Mouse (Mus musculus): Measurements from ENCODE around the gene Mapk7. TPM values are rescaled to one million over a fixed set of nuclear protein-coding genes. Genes with fewer than 3 reads are reported as not detected.

Gene Mapk7
- polyA plus RNA-seq, 1 experiment from 2014 or later: 7.4 TPM

GRCm38 (mm10) chr11:61449499-61450292, 44.5 kb downstream of the Mapk7 start:
- no peaks in the 10 kb centered on the region for H3K36me3 ChIP-seq (replicated peaks)
- H3K27ac ChIP-seq (replicated peaks): no peak overlapping the region
- no peak overlapping the region for H3K4me3 ChIP-seq (replicated peaks)
- H3K9ac ChIP-seq: no peak overlapping the region
- 51% methylated on average over 24 of the region's 24 CpGs for WGBS (ENCODE audit: insufficient replicate concordance)
- ATAC-seq (ENCODE audit: insufficient read depth): no peak
- H3K9me3 ChIP-seq (replicated peaks): no peaks in the 10 kb centered on the region
- no peaks in the 10 kb centered on the region for H3K4me1 ChIP-seq (replicated peaks)
- H3K27me3 ChIP-seq: peaks cover 29% of the 10 kb centered on the region
- no peak overlapping the region for H3K4me2 ChIP-seq

GRCm38 (mm10) chr11:61448599-61449225, 45.5 kb downstream of the Mapk7 start:
- peaks cover 23% of the 10 kb centered on the region for H3K27me3 ChIP-seq
- no peak overlapping the region for H3K4me2 ChIP-seq
- no peaks in the 10 kb centered on the region for H3K36me3 ChIP-seq (replicated peaks)
- WGBS (ENCODE audit: insufficient replicate concordance): 69% methylated on average over 9 of the region's 9 CpGs
- H3K4me3 ChIP-seq (replicated peaks): no peak overlapping the region
- no peaks in the 10 kb centered on the region for H3K4me1 ChIP-seq (replicated peaks)
- H3K9ac ChIP-seq: no peak overlapping the region
- no peak overlapping the region for H3K27ac ChIP-seq (replicated peaks)
- no peak for ATAC-seq (ENCODE audit: insufficient read depth)
- no peaks in the 10 kb centered on the region for H3K9me3 ChIP-seq (replicated peaks)

GRCm38 (mm10) chr11:61448041-61448440, 46.2 kb downstream of the Mapk7 start:
- no peaks in the 10 kb centered on the region for H3K36me3 ChIP-seq (replicated peaks)
- no peak overlapping the region for H3K4me3 ChIP-seq (replicated peaks)
- no peak overlapping the region for H3K27ac ChIP-seq (replicated peaks)
- WGBS (ENCODE audit: insufficient replicate concordance): 60% methylated on average over 5 of the region's 5 CpGs
- H3K9me3 ChIP-seq (replicated peaks): no peaks in the 10 kb centered on the region
- no peak for ATAC-seq (ENCODE audit: insufficient read depth)
- peaks cover 16% of the 10 kb centered on the region for H3K27me3 ChIP-seq
- no peak overlapping the region for H3K4me2 ChIP-seq
- H3K9ac ChIP-seq: no peak overlapping the region
- no peaks in the 10 kb centered on the region for H3K4me1 ChIP-seq (replicated peaks)

- no peak for ATAC-seq (ENCODE audit: insufficient read depth)
- Histone ChIP-seq H3K4me1 (replicated peaks) (no peaks in the 10 kb centered on the region), H3K36me3 (replicated peaks) (no peaks in the 10 kb centered on the region), H3K9ac (no peak overlapping the region), H3K4me2 (no peak overlapping the region), H3K4me3 (replicated peaks) (no peak overlapping the region), H3K9me3 (replicated peaks) (no peaks in the 10 kb centered on the region), H3K27me3 (peaks cover 10% of the 10 kb centered on the region), H3K27ac (replicated peaks) (no peak overlapping the region)
- 53% methylated on average over 8 of the region's 8 CpGs for WGBS (ENCODE audit: insufficient replicate concordance)
These were observed 46.9 kb downstream of the Mapk7 start for GRCm38 (mm10) chr11:61447296-61447695.

- Histone ChIP-seq H3K36me3 (replicated peaks) (no peaks in the 10 kb centered on the region), H3K4me1 (replicated peaks) (no peaks in the 10 kb centered on the region), H3K9me3 (replicated peaks) (no peaks in the 10 kb centered on the region), H3K4me2 (no peak overlapping the region), H3K27ac (replicated peaks) (no peak overlapping the region), H3K4me3 (replicated peaks) (no peak overlapping the region), H3K9ac (no peak overlapping the region), H3K27me3 (no peaks in the 10 kb centered on the region)
- ATAC-seq (ENCODE audit: insufficient read depth): no peak
- WGBS (ENCODE audit: insufficient replicate concordance): 66% methylated on average over 6 of the region's 6 CpGs
These were observed 50.4 kb downstream of the Mapk7 start for GRCm38 (mm10) chr11:61443807-61444206.

GRCm38 (mm10) chr11:61441670-61442069, 52.5 kb downstream of the Mapk7 start:
- Histone ChIP-seq H3K27ac (replicated peaks) (no peak overlapping the region), H3K9ac (no peak overlapping the region), H3K9me3 (replicated peaks) (no peaks in the 10 kb centered on the region), H3K27me3 (no peaks in the 10 kb centered on the region), H3K4me1 (replicated peaks) (no peaks in the 10 kb centered on the region), H3K4me2 (no peak overlapping the region), H3K36me3 (replicated peaks) (no peaks in the 10 kb centered on the region), H3K4me3 (replicated peaks) (no peak overlapping the region)
- WGBS (ENCODE audit: insufficient replicate concordance): 66% methylated on average over 7 of the region's 7 CpGs
- ATAC-seq (ENCODE audit: insufficient read depth): no peak

- Histone ChIP-seq H3K27ac (replicated peaks) (no peak overlapping the region), H3K9ac (no peak overlapping the region), H3K9me3 (replicated peaks) (no peaks in the 10 kb centered on the region), H3K36me3 (replicated peaks) (no peaks in the 10 kb centered on the region), H3K27me3 (peaks cover 7% of the 10 kb centered on the region; the same call in 1 of the 2 replicates), H3K4me1 (replicated peaks) (no peaks in the 10 kb centered on the region), H3K4me3 (replicated peaks) (no peak overlapping the region), H3K4me2 (no peak overlapping the region)
- 70% methylated on average over 4 of the region's 4 CpGs for WGBS (ENCODE audit: insufficient replicate concordance)
- no peak for ATAC-seq (ENCODE audit: insufficient read depth)
These were observed 53.8 kb downstream of the Mapk7 start for GRCm38 (mm10) chr11:61440416-61440815.

- no peaks in the 10 kb centered on the region for H3K9me3 ChIP-seq (replicated peaks)
- H3K27ac ChIP-seq (replicated peaks): no peak overlapping the region
- 27% methylated on average over 3 of the region's 3 CpGs for whole genome bisulfite sequencing (ENCODE audit: insufficient replicate concordance)
- no peak for ATAC-seq (ENCODE audit: insufficient read depth)
- H3K36me3 ChIP-seq (replicated peaks): no peaks in the 10 kb centered on the region
- H3K27me3 ChIP-seq: peaks cover 7% of the 10 kb centered on the region; the same call in 1 of the 2 replicates
- H3K4me1 ChIP-seq (replicated peaks): no peaks in the 10 kb centered on the region
- H3K4me3 ChIP-seq (replicated peaks): no peak overlapping the region
- H3K9ac ChIP-seq: no peak overlapping the region
- no peak overlapping the region for H3K4me2 ChIP-seq
These were observed 55.0 kb downstream of the Mapk7 start for GRCm38 (mm10) chr11:61439170-61439569.

Other genes with a start within 250 kb of the Mapk7 start
- gene Aldh3a2, start 226.9 kb downstream of the Mapk7 start, polyA plus RNA-seq (2015; fragmentation: Nextera tagmentation; extraction: Ambion mirVana): 32.4 and 33.0 TPM in 2 replicates
- gene Slc47a2, start 151.5 kb downstream of the Mapk7 start, polyA plus RNA-seq (2015; fragmentation: Nextera tagmentation; extraction: Ambion mirVana): 0.03 and 0.06 TPM in 2 replicates
- gene Slc47a1, start 116.1 kb downstream of the Mapk7 start, polyA plus RNA-seq (2015; fragmentation: Nextera tagmentation; extraction: Ambion mirVana): 14.6 and 17.9 TPM in 2 replicates
- gene Rnf112, start 40.3 kb downstream of the Mapk7 start, polyA plus RNA-seq (2015; fragmentation: Nextera tagmentation; extraction: Ambion mirVana): 0.08 and 0.17 TPM in 2 replicates
- 8.7 and 9.8 TPM in 2 replicates for gene Mfap4, start 9.0 kb downstream of the Mapk7 start, polyA plus RNA-seq (2015; fragmentation: Nextera tagmentation; extraction: Ambion mirVana)
- 1.6 and 1.8 TPM in 2 replicates for gene B9d1, start 10.7 kb upstream of the Mapk7 start, polyA plus RNA-seq (2015; fragmentation: Nextera tagmentation; extraction: Ambion mirVana)
- gene Epn2, start 85.3 kb upstream of the Mapk7 start, polyA plus RNA-seq (2015; fragmentation: Nextera tagmentation; extraction: Ambion mirVana): 2.0 TPM in 2 replicates
- 4.3 and 5.6 TPM in 2 replicates for gene Grap, start 158.9 kb upstream of the Mapk7 start, polyA plus RNA-seq (2015; fragmentation: Nextera tagmentation; extraction: Ambion mirVana)
- 6.6 and 9.0 TPM in 2 replicates for gene Fam83g, start 189.7 kb upstream of the Mapk7 start, polyA plus RNA-seq (2015; fragmentation: Nextera tagmentation; extraction: Ambion mirVana)
- gene Slc5a10, start 226.4 kb upstream of the Mapk7 start, polyA plus RNA-seq (2015; fragmentation: Nextera tagmentation; extraction: Ambion mirVana): not detected in 2 replicates